Mouse (Mus musculus): ENCODE results near the gene Ubl3. TPM values are rescaled to one million over a fixed set of nuclear protein-coding genes. Genes with fewer than 3 reads are reported as not detected.

Ubl3 gene
- total and polyA plus RNA-seq, 2 experiments from 2014 or later = 79.1 to 128 TPM

- TF ChIP-seq CTCF (IDR thresholded peaks at IDR 0.05) = peak; percentile 68
- H3K4me1 ChIP-seq (ENCODE audit: insufficient read depth, low read length) = peaks cover 9% of the 10 kb centered on the region; the same call in 1 of the 2 replicates
- H3K4me3 ChIP-seq (ENCODE audit: low read depth, low read length) = no peak overlapping the region
- DNase-seq (ENCODE audit: low spot score) (peak; percentile 66), ATAC-seq (ENCODE audit: low FRiP score) (no peak)
- H3K27me3 ChIP-seq (ENCODE audit: insufficient read depth, low read length) = no peaks in the 10 kb centered on the region
- H3K36me3 ChIP-seq (ENCODE audit: insufficient read depth, low read length) = no peaks in the 10 kb centered on the region
- H3K9me3 ChIP-seq (ENCODE audit: low read length) = no peaks in the 10 kb centered on the region
- peak overlapping the region; percentile 25 for H3K4me2 ChIP-seq (ENCODE audit: low read depth, low read length, poor library complexity, severe bottlenecking)
- 37% methylated on average over 10 of the region's 10 CpGs for WGBS
- no peak overlapping the region for H3K9ac ChIP-seq (replicated peaks; ENCODE audit: low read length, poor library complexity, severe bottlenecking)
- H3K27ac ChIP-seq (ENCODE audit: low read depth, low read length) = no peak overlapping the region
Observed at GRCm38 (mm10) chr5:148547870-148548456, 4.6 kb downstream of the Ubl3 start.

GRCm38 (mm10) chr5:148546970-148547369, 5.6 kb downstream of the Ubl3 start:
- Histone ChIP-seq H3K36me3 (ENCODE audit: insufficient read depth, low read length) (no peaks in the 10 kb centered on the region), H3K4me1 (ENCODE audit: insufficient read depth, low read length) (peaks cover 9% of the 10 kb centered on the region; the same call in 1 of the 2 replicates), H3K9me3 (ENCODE audit: low read length) (no peaks in the 10 kb centered on the region), H3K4me2 (ENCODE audit: low read depth, low read length, poor library complexity, severe bottlenecking) (no peak overlapping the region), H3K27me3 (ENCODE audit: insufficient read depth, low read length) (no peaks in the 10 kb centered on the region), H3K27ac (ENCODE audit: low read depth, low read length) (no peak overlapping the region), H3K9ac (replicated peaks; ENCODE audit: low read length, poor library complexity, severe bottlenecking) (no peak overlapping the region), H3K4me3 (ENCODE audit: low read depth, low read length) (no peak overlapping the region)
- no peak for TF ChIP-seq CTCF (IDR thresholded peaks at IDR 0.05)
- DNase-seq (ENCODE audit: low spot score) (no peak), ATAC-seq (ENCODE audit: low FRiP score) (no peak)
- 40% methylated on average over 2 of the region's 2 CpGs for WGBS

GRCm38 (mm10) chr5:148544733-148545132, 7.9 kb downstream of the Ubl3 start:
- 97% methylated on average over 2 of the region's 2 CpGs for WGBS
- no peak for ATAC-seq (ENCODE audit: low FRiP score)

GRCm38 (mm10) chr5:148542196-148542595, 10.4 kb downstream of the Ubl3 start:
- Histone ChIP-seq H3K9ac (replicated peaks; ENCODE audit: low read length, poor library complexity, severe bottlenecking) (no peak overlapping the region), H3K9me3 (ENCODE audit: low read length) (no peaks in the 10 kb centered on the region), H3K27ac (ENCODE audit: low read depth, low read length) (no peak overlapping the region), H3K36me3 (ENCODE audit: insufficient read depth, low read length) (no peaks in the 10 kb centered on the region), H3K4me2 (ENCODE audit: low read depth, low read length, poor library complexity, severe bottlenecking) (no peak overlapping the region), H3K27me3 (ENCODE audit: insufficient read depth, low read length) (no peaks in the 10 kb centered on the region), H3K4me3 (ENCODE audit: low read depth, low read length) (no peak overlapping the region), H3K4me1 (ENCODE audit: insufficient read depth, low read length) (0 out of 2 replicates have a peak, but pooled peaks cover 2% of the 10 kb centered on the region)
- ATAC-seq (ENCODE audit: low FRiP score) (no peak), DNase-seq (ENCODE audit: low spot score) (no peak)
- no peak for TF ChIP-seq CTCF (IDR thresholded peaks at IDR 0.05)
- 66% methylated on average over 2 of the region's 2 CpGs for WGBS

More at GRCm38 (mm10) chr5:148544733-148545132, 7.9 kb downstream of the Ubl3 start:
- no peaks in the 10 kb centered on the region for H3K27me3 ChIP-seq (ENCODE audit: insufficient read depth, low read length)
- DNase-seq (ENCODE audit: low spot score) = no peak
- H3K9ac ChIP-seq (replicated peaks; ENCODE audit: low read length, poor library complexity, severe bottlenecking) = no peak overlapping the region
- H3K4me1 ChIP-seq (ENCODE audit: insufficient read depth, low read length) = peaks cover 9% of the 10 kb centered on the region; the same call in 1 of the 2 replicates
- H3K4me2 ChIP-seq (ENCODE audit: low read depth, low read length, poor library complexity, severe bottlenecking) = no peak overlapping the region
- H3K27ac ChIP-seq (ENCODE audit: low read depth, low read length) = no peak overlapping the region
- H3K4me3 ChIP-seq (ENCODE audit: low read depth, low read length) = no peak overlapping the region
- no peaks in the 10 kb centered on the region for H3K36me3 ChIP-seq (ENCODE audit: insufficient read depth, low read length)
- no peak for TF ChIP-seq CTCF (IDR thresholded peaks at IDR 0.05)
- H3K9me3 ChIP-seq (ENCODE audit: low read length) = no peaks in the 10 kb centered on the region

- 85% methylated on average over 4 of the region's 4 CpGs for WGBS
- no peak overlapping the region for H3K4me3 ChIP-seq (ENCODE audit: low read depth, low read length)
- ATAC-seq (ENCODE audit: low FRiP score) = no peak
Observed at GRCm38 (mm10) chr5:148535669-148536430, 16.7 kb downstream of the Ubl3 start.

GRCm38 (mm10) chr5:148534644-148535043, 17.9 kb downstream of the Ubl3 start:
- ATAC-seq (ENCODE audit: low FRiP score) (no peak), DNase-seq (ENCODE audit: low spot score) (no peak)
- WGBS = 85% methylated on average over 3 of the region's 3 CpGs
- TF ChIP-seq CTCF (IDR thresholded peaks at IDR 0.05) = no peak
- Histone ChIP-seq H3K27me3 (ENCODE audit: insufficient read depth, low read length) (no peaks in the 10 kb centered on the region), H3K4me3 (ENCODE audit: low read depth, low read length) (no peak overlapping the region), H3K9me3 (ENCODE audit: low read length) (no peaks in the 10 kb centered on the region), H3K4me1 (ENCODE audit: insufficient read depth, low read length) (0 out of 2 replicates have a peak, but pooled peaks cover 5% of the 10 kb centered on the region), H3K27ac (ENCODE audit: low read depth, low read length) (no peak overlapping the region), H3K4me2 (ENCODE audit: low read depth, low read length, poor library complexity, severe bottlenecking) (no peak overlapping the region), H3K36me3 (ENCODE audit: insufficient read depth, low read length) (no peaks in the 10 kb centered on the region), H3K9ac (replicated peaks; ENCODE audit: low read length, poor library complexity, severe bottlenecking) (no peak overlapping the region)

More at GRCm38 (mm10) chr5:148535669-148536430, 16.7 kb downstream of the Ubl3 start:
- Histone ChIP-seq H3K36me3 (ENCODE audit: insufficient read depth, low read length) (no peaks in the 10 kb centered on the region), H3K4me2 (ENCODE audit: low read depth, low read length, poor library complexity, severe bottlenecking) (no peak overlapping the region), H3K4me1 (ENCODE audit: insufficient read depth, low read length) (0 out of 2 replicates have a peak, but pooled peaks cover 5% of the 10 kb centered on the region), H3K9ac (replicated peaks; ENCODE audit: low read length, poor library complexity, severe bottlenecking) (no peak overlapping the region), H3K27me3 (ENCODE audit: insufficient read depth, low read length) (no peaks in the 10 kb centered on the region), H3K9me3 (ENCODE audit: low read length) (no peaks in the 10 kb centered on the region), H3K27ac (ENCODE audit: low read depth, low read length) (no peak overlapping the region)
- no peak for TF ChIP-seq CTCF (IDR thresholded peaks at IDR 0.05)
- no peak for DNase-seq (ENCODE audit: low spot score)
